Mouse (Mus musculus) left cerebral cortex, adult 2 months (tissue): ENCODE measurements around the gene Ilkap. TPM values are rescaled to one million over a fixed set of nuclear protein-coding genes. Genes with fewer than 3 reads are reported as not detected.

Source experiments
- DNase-seq, 2 experiments: peaks; one replicate each; pipeline ENCODE4 v3.0.0; 2021 to 2022; ENCODE audit warnings: low spot score in 2 of 2, mixed read lengths in 1 of 2; ENCODE audit errors: extremely low spot score in 1 of 2
- H3K27ac ChIP-seq: fragments of 200-600 bp; 2 replicates; pipeline ENCODE4 v1.8.1; 2022
- H3K4me3 ChIP-seq: fragments of 200-600 bp; 2 replicates; pipeline ENCODE4 v1.8.1; 2022
- CTCF ChIP-seq: fragments of 200-600 bp; IDR thresholded peaks from 2 replicates; pipeline ENCODE4 v1.8.1; 2022; ENCODE audit warnings: antibody characterized with exemption, mild to moderate bottlenecking, moderate library complexity
- intact Hi-C: fragments of 180-260 bp; cut with DNase I; formaldehyde crosslinking; loops from one replicate; pipeline ENCODE4 v1.15.1; 2025
- long read RNA-seq, 2 experiments: library from polyadenylated mRNA; stranded (forward); transcript quantifications; one replicate each; pipeline ENCODE4 v2.0.0; 2021; ENCODE audit warnings: borderline mapping rate in 2 of 2
- total RNA-seq, 2 experiments: library from RNA; stranded (reverse); gene quantifications; 2 replicates each; pipeline ENCODE4 v1.2.3; 2021

Gene Ilkap
- 10 to 100 TPM; 59.8 to 64.8 TPM for total RNA-seq
- long read RNA-seq, experiment 1, transcript Ilkap-201 (12 exons, 1,368 nt), result major isoform, 29 of 46 reads
- long read RNA-seq, experiment 1, partial matches to known transcripts, result 3 of 46 reads
- long read RNA-seq, experiment 1, other reads (novel, unspliced or antisense), result 14 of 46 reads
- long read RNA-seq, experiment 2, transcript Ilkap-201 (12 exons, 1,368 nt), result major isoform, 19 of 37 reads
- long read RNA-seq, experiment 2, partial matches to known transcripts, result 0 of 37 reads
- long read RNA-seq, experiment 2, other reads (novel, unspliced or antisense), result 14 of 37 reads

DNA sequence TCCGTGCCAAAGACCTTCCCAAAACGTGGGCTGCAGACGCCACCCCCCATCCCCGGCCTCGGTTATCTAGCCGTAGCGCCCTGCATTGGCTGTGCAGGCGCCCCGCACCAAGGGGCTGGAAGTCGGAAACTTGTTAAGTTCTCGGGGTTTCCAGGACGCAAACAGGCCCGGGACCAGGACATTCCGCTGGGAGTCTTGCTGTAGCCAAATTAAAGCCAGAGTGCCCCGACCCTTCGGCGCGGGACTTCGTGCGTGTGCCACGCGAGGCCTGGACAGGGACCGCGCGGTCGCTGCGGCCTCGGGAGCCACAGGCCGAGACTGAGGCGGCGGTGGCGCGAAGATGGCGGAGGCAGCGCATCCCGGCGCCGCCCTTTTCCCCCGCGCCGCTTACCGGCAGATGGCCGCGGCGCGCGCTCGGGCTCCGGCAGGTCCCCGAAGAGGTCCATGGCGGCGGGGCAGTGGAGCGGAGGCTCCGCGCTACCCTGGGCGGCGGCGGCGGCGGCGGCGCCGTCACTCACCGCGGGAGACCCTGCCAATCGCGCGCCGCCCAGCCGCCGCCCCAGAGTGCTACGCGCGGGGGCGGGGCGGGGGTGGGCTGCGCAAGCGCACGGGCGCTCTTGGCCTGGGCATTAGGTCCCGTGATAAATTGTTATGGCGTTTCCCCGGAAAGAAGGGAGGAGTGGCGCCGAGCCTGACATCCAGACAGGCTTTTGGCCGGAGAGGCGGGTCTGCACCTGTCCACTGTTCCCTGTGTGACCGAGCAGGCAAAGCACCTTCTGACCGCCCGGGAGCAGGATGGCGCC, at the start of gene Ilkap:
Ilkap (minus strand) TSS at position 556 of the 803 bp plus-strand sequence.
- DNase-seq, result peak; percentile 76 to 78
- Histone ChIP-seq H3K27ac (peak within 1 kb of the TSS; percentile 93), H3K4me3 (peak within 1 kb of the TSS; percentile 75)
- no peak; the same call in 1 of the 2 replicates for TF ChIP-seq CTCF
- intact Hi-C loops, result loop anchor here (1.0 kb wide), 1 partner anchor 61 kb away; the partner anchor contains the start of gene Per2

- no peak for DNase-seq
- Histone ChIP-seq H3K4me3 (no peak overlapping the region), H3K27ac (peak overlapping the region; percentile 42; the same call in 1 of the 2 replicates)
- intact Hi-C loops, result no loop called here
- no peak for TF ChIP-seq CTCF
Measured at GRCm38 (mm10) chr1:91446511-91446910, 47.9 kb upstream of the Ilkap start.

GRCm38 (mm10) chr1:91446060-91446459, 47.4 kb upstream of the Ilkap start:
- Histone ChIP-seq H3K4me3 (no peak overlapping the region), H3K27ac (peak overlapping the region; percentile 42; the same call in 1 of the 2 replicates)
- intact Hi-C loops, result no loop called here
- no peak for DNase-seq
- no peak for TF ChIP-seq CTCF

DNA sequence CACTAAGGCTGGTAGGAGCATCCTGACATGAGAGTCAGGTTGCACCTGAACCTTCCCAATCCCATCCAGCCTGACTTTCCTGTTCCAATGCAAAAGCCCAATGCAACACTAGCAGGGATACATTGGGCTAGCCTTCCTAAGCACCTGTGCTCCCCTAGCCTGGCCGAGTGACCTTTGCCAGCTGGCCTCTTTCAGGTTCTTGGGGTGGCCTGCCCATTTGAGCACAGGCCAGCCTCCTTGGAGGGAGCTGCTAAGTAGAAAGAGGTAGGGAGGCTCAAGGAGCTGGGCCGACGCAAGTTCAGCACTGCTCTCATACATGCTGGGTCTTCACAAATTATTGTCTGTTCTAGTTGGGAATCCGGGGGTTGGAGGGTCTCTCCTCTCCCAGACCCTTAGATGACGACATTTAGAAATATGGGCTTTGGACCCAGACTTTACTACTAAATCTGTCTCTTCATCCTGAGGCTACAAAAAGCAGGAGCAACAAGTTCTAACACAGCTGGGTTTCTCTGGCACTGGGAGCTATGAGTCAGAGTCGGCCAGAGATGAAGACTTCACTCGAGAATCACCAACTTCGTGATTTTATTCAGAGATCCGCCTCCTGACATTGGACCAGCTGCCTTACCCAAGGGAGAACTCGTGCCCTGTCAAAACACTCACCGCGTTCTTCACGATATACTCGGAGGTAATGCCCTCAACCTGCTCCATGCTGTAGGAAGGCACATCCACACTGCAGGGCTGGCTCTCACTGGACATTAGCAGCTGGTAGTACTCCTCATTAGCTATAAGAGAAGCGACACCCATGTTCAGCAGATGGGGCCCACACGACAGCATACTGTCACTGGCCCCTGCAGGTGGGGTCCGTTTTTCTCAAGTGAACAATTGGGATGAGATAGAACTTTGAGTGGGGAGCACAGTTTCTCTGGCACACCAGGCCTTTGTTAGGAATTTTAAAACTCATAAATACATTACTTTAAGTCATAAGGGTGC, 46.5 kb upstream of the Ilkap start:
- intact Hi-C loops, result no loop called here
- Histone ChIP-seq H3K4me3 (no peak overlapping the region), H3K27ac (peak overlapping the region; percentile 15; the same call in 1 of the 2 replicates)
- TF ChIP-seq CTCF, result no peak
- DNase-seq, result peak in 1 of 2 experiments; percentile 36

DNA sequence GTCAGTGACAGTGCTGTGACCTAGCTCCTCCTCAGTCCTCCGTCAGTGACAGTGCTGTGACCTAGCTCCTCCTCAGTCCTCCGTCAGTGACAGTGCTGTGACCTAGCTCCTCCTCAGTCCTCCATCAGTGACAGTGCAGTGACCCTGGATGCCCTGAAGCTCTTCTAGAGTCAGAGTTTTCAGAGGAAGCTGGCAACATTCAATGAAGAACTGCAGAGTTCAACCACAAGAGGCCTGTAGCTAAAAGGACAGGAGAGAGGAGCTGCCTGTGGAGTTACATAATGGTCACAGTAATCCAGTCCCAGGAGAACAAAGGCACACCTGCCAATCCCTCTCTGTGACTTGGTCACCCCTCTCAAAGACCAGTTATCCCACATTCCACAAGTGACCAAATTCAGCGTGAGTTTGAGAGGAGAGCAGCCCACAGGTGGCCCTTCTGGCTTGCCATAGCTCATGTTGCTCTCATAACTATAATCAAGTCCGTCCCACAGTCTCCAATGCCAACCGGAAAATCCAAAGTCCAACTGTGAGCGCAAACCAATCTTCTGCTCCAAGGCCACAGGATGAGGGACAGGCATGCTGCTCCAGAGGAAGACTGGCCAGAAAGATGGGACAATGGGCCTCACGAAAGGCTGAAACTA, 43.9 kb upstream of the Ilkap start:
- DNase-seq, result no peak
- Histone ChIP-seq H3K27ac (no peak overlapping the region), H3K4me3 (no peak overlapping the region)
- intact Hi-C loops, result no loop called here
- TF ChIP-seq CTCF, result no peak

DNA sequence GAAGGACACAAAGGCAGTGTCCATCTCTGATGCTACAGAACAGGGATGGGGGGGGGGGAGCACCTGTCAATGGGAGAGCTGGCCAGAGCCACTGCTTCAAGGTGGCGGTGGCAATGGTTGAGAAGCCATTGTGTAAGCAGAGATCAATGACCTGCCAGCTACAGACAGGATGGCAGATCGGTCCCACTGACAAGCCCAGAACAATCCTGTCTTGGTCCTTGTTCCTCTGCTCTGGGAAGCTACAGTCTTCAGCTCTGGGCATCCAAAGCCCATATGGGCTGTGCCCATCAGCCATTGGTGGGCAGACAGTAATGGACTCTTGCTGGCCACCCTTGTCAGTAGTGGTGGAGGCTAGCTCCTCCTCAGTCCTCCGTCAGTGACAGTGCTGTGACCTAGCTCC, 43.2 kb upstream of the Ilkap start:
- Histone ChIP-seq H3K27ac (no peak overlapping the region), H3K4me3 (no peak overlapping the region)
- DNase-seq, result no peak
- intact Hi-C loops, result no loop called here
- no peak for TF ChIP-seq CTCF

- intact Hi-C loops, result no loop called here
- TF ChIP-seq CTCF, result no peak
- no peak overlapping the region for H3K4me3 ChIP-seq
- H3K27ac ChIP-seq, result no peak overlapping the region
- no peak for DNase-seq
Measured at GRCm38 (mm10) chr1:91439776-91440175, 41.2 kb upstream of the Ilkap start.

DNA sequence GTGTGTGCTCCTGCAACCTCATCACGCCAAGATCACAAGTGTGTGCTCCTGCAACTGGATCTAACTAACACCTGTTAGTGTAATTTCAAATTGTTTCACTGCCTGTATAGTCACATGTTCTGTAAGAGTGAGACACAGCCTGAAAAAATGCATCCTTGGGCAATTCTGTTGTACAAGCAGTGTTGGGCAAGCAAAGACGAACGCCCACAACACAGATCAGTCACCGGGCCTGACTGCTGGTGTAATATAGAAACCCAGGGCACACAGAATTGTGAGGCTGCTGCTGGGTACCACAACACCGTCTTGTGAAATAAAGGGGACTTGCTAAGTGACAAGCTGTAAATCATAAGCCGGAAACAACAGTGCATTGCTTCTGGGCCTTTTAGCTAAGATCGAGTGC, 39.0 kb upstream of the Ilkap start:
- no peak for DNase-seq

DNA sequence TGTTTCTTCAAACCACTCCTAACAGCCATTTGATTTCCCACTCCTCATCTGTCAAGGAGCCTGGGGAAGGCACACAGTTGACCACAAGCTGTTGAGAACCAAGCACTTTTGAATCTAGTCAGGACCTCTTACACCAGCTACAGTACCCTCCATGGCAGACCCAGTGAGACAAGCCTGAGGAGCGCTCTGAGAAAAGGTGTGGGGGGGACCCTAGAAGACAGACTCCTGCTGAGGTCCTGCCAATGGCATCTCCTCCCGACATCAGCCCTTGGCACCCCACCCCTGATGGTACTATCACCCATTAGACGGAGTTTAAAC, 38.4 kb upstream of the Ilkap start:
- H3K4me3 ChIP-seq, result no peak overlapping the region
- DNase-seq, result no peak
- H3K27ac ChIP-seq, result peak overlapping the region; percentile 83; the same call in 1 of the 2 replicates
- intact Hi-C loops, result no loop called here
- no peak for TF ChIP-seq CTCF

More for the DNA sequence above, 39.0 kb upstream of the Ilkap start:
- no peak for TF ChIP-seq CTCF
- intact Hi-C loops, result no loop called here
- Histone ChIP-seq H3K27ac (no peak overlapping the region), H3K4me3 (no peak overlapping the region)

- no peak for TF ChIP-seq CTCF
- Histone ChIP-seq H3K27ac (peak overlapping the region; percentile 83), H3K4me3 (no peak overlapping the region)
- intact Hi-C loops, result no loop called here
- DNase-seq, result no peak
Measured at GRCm38 (mm10) chr1:91436380-91437082, 37.9 kb upstream of the Ilkap start.
